Mouse (Mus musculus): Measurements from ENCODE around the gene Ncdn.

The Ncdn gene

DNA sequence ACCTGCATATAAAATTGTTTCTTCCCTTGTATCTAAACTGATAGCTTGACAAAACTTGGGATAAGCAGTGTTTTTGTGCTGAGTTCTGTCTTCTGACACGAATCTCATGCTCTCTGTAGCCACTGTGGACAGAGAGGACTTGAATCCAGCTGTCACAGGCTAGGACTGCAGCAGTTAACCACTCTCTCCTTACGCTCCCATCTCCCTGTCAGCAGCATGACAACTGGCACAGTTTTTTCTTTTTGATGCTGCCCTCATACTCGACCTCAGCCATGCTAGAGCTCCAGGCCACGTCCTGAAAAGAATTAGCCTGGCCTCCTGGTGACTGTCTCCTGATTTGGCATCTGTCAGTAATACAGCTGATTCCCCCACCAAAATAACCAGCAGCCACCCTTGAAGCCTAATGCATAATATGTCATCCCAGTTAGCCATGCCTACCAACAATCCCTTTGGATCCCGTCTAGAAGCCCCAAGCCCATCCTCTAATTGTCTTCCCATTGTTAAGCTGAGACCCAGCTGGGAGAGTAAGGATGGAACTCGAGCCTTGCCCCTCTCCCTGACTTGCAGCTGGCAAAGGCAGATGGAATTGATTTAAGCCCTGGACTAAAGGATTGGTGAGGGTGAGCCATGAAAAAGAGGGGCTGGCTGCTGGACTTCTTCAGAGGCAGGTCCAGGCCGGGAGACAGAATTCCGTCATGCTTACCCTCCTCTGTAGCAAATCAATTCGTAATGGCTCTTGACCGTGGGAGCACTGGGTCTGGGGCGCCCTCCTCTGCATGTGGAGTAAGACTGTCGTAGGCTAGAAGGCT lies 46.4 kb downstream of the Ncdn start:
- DNase-seq = no peak

GRCm38 (mm10) chr4:126696908-126697307 lies 56.3 kb downstream of the Ncdn start:
- DNase-seq = no peak

Data from liver (tissue).